8 mouse cellular contexts compared by ENCODE assay signal in the genomic region with DNA sequence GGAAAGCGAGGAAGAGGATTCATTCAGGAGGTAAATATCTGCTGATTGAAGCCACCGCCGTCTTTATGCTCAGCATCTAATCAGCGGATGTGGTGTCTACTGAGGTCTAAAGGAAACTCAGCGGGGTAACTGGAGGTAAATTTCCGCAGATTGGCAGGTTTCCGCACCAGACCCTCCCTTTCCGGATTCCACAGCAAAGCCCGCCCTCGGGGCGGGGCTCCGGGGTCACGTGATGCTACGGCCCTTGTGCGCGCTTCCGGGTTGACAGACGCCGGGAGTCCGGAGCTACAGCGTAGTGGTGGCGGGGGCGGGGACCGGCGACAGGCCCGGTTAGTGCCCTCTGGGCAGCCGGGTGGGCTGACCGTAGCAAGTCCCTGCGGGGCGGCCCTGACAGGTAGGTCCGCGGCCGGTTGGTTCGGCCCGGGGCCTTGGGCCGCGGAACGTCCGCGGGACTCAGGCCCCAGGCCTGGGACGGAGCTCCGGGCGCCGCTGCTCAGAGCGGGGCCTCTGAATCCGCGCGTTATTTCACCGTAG. TPM values are rescaled to one million over a fixed set of nuclear protein-coding genes. Genes with fewer than 3 reads are reported as not detected.
DNase-seq lines count a peak whose midpoint lies in the region; ATAC-seq and TF ChIP-seq lines count a peak whose summit lies in the region.

A gene (plus strand): TSS at position 247 of the 534 bp plus-strand sequence.

- ATAC-seq in cerebellum, adult (ENCODE audit: insufficient number of reproducible peaks, low FRiP score, low TSS enrichment): peak; percentile 94
- ATAC-seq in forebrain, embryonic 13.5 days: peak; percentile 98
- ATAC-seq in liver, postnatal 0 days: peak; percentile 99
- peak; percentile 96 for ATAC-seq in neural tube, embryonic 14.5 days (ENCODE audit: low read depth)

- no peaks in the 10 kb centered on the region for H3K4me1 ChIP-seq in ES-Bruce4 (ENCODE audit: control insufficient read depth, insufficient read depth, low read length)
- peaks cover 34% of the 10 kb centered on the region for H3K4me1 ChIP-seq in forebrain, embryonic 13.5 days
- H3K4me1 ChIP-seq in liver, postnatal 0 days (ENCODE audit: insufficient read depth): peaks cover 15% of the 10 kb centered on the region
- peaks cover 17% of the 10 kb centered on the region for H3K4me1 ChIP-seq in neural tube, embryonic 14.5 days (ENCODE audit: control insufficient read depth, insufficient read depth, low read length)

- intact Hi-C loops in heart, postnatal 10 days (cut with DNase I): no loop called here

- TF ChIP-seq POLR2A in ES-Bruce4 (IDR thresholded peaks at IDR 0.05; ENCODE audit: insufficient read depth, low read length): peak; percentile 76

- DNase-seq in heart, postnatal 10 days: peak; percentile 95 to 98
- DNase-seq in large intestine, adult 2 months (ENCODE audit: low read depth, low spot score): peak; percentile 85
- DNase-seq in liver, postnatal 0 days: peak; percentile 99
- DNase-seq in testis, postnatal 10 days (ENCODE audit: low spot score): peak; percentile 99

- H3K27me3 ChIP-seq in ES-Bruce4 (ENCODE audit: control insufficient read depth, insufficient read depth, low read length, poor library complexity, severe bottlenecking): no peaks in the 10 kb centered on the region
- H3K27me3 ChIP-seq in forebrain, embryonic 13.5 days: no peaks in the 10 kb centered on the region
- H3K27me3 ChIP-seq in liver, postnatal 0 days (ENCODE audit: insufficient read depth, low read length): no peaks in the 10 kb centered on the region
- no peaks in the 10 kb centered on the region for H3K27me3 ChIP-seq in neural tube, embryonic 14.5 days (ENCODE audit: control insufficient read depth, insufficient read depth, low read length)

- H3K27ac ChIP-seq in ES-Bruce4 (ENCODE audit: insufficient read depth, low read length): peak within 1 kb of the TSS; percentile 95
- peak within 1 kb of the TSS; percentile 66; the same call in 1 of the 2 replicates for H3K27ac ChIP-seq in forebrain, embryonic 13.5 days
- H3K27ac ChIP-seq in liver, postnatal 0 days (ENCODE audit: low read depth): peak within 1 kb of the TSS; percentile 91
- H3K27ac ChIP-seq in neural tube, embryonic 14.5 days (ENCODE audit: low read depth, low read length): peak within 1 kb of the TSS; percentile 83

- no peaks in the 10 kb centered on the region; the same call in 1 of the 2 replicates for H3K36me3 ChIP-seq in ES-Bruce4 (ENCODE audit: control insufficient read depth, insufficient read depth, low read length, poor library complexity, severe bottlenecking)
- H3K36me3 ChIP-seq in forebrain, embryonic 13.5 days (ENCODE audit: poor library complexity, severe bottlenecking): peaks cover 30% of the 10 kb centered on the region
- peaks cover 7% of the 10 kb centered on the region for H3K36me3 ChIP-seq in liver, postnatal 0 days (replicated peaks; ENCODE audit: insufficient read depth, low read length)
- 0 out of 2 replicates have a peak, but pooled peaks cover 3% of the 10 kb centered on the region for H3K36me3 ChIP-seq in neural tube, embryonic 14.5 days (ENCODE audit: control insufficient read depth, insufficient read depth, low read length)

- no peak for TF ChIP-seq CTCF in ES-Bruce4 (IDR thresholded peaks at IDR 0.05; ENCODE audit: low read depth, low read length)
- no peak for TF ChIP-seq CTCF in liver, postnatal 0 days (IDR thresholded peaks at IDR 0.05; ENCODE audit: low read depth)

- peak within 1 kb of the TSS; percentile 91 for H3K9ac ChIP-seq in ES-Bruce4 (ENCODE audit: low read depth, poor library complexity, severe bottlenecking)
- peak within 1 kb of the TSS; percentile 86 for H3K9ac ChIP-seq in forebrain, embryonic 13.5 days
- H3K9ac ChIP-seq in liver, postnatal 0 days (replicated peaks): peak within 1 kb of the TSS; percentile 98
- peak within 1 kb of the TSS; percentile 83 for H3K9ac ChIP-seq in neural tube, embryonic 14.5 days (replicated peaks; ENCODE audit: low read depth, low read length)

- TF ChIP-seq EP300 in ES-Bruce4 (IDR thresholded peaks at IDR 0.05; ENCODE audit: insufficient read depth, low read depth, low read length): 0 out of 2 replicates have a peak, but pooled peaks have one; percentile 43
- TF ChIP-seq EP300 in liver, postnatal 0 days (IDR thresholded peaks at IDR 0.05; ENCODE audit: low read depth): peak; percentile 11

- peak within 1 kb of the TSS; percentile 71 for H3K4me2 ChIP-seq in forebrain, embryonic 13.5 days
- H3K4me2 ChIP-seq in liver, postnatal 0 days (ENCODE audit: low read depth, low read length): peak within 1 kb of the TSS; percentile 74
- peak within 1 kb of the TSS; percentile 75 for H3K4me2 ChIP-seq in neural tube, embryonic 14.5 days (ENCODE audit: low read depth, low read length)

- H3K9me3 ChIP-seq in ES-Bruce4 (replicated peaks; ENCODE audit: control insufficient read depth, insufficient read depth, low read length, poor library complexity, severe bottlenecking): no peaks in the 10 kb centered on the region
- H3K9me3 ChIP-seq in forebrain, embryonic 13.5 days (replicated peaks): no peaks in the 10 kb centered on the region
- H3K9me3 ChIP-seq in liver, postnatal 0 days (ENCODE audit: low read length): no peaks in the 10 kb centered on the region
- H3K9me3 ChIP-seq in neural tube, embryonic 14.5 days (ENCODE audit: control insufficient read depth, low read length): no peaks in the 10 kb centered on the region

- H3K4me3 ChIP-seq in ES-Bruce4 (ENCODE audit: low read depth, low read length): peak within 1 kb of the TSS; percentile 97
- H3K4me3 ChIP-seq in forebrain, embryonic 13.5 days: peak within 1 kb of the TSS; percentile 88
- peak within 1 kb of the TSS; percentile 91 for H3K4me3 ChIP-seq in liver, postnatal 0 days (ENCODE audit: low read depth, low read length)
- H3K4me3 ChIP-seq in neural tube, embryonic 14.5 days (ENCODE audit: low read depth, low read length): peak within 1 kb of the TSS; percentile 90

- WGBS in forebrain, embryonic 13.5 days: under 1% methylated on average over 48 of the region's 49 CpGs
- under 1% methylated on average over 49 of the region's 49 CpGs for WGBS in large intestine, adult 2 months
- under 1% methylated on average over 47 of the region's 49 CpGs for WGBS in liver, postnatal 0 days (ENCODE audit: insufficient replicate concordance)
- WGBS in neural tube, embryonic 14.5 days: under 1% methylated on average over 49 of the region's 49 CpGs

RNA-seq across cellular contexts. Expression of the gene that starts here (rescaled TPM):
- 13.5 and 13.7 TPM in 2 replicates for polyA plus RNA-seq in ES-Bruce4 (2011; ENCODE audit: insufficient read depth, insufficient read length, low read depth, missing spikeins)
- polyA plus RNA-seq in forebrain, embryonic 13.5 days (2015; fragmentation: Nextera tagmentation; extraction: Ambion mirVana): 19.1 and 19.8 TPM in 2 replicates
- 10 to 100 TPM in 1 of 2 experiments, 1 to 10 TPM in 1; 9.7 to 12.3 TPM for total RNA-seq in heart, postnatal 10 days (2021)
- 10.6 and 16.9 TPM in 2 replicates for polyA plus RNA-seq in large intestine, adult 2 months (2012; rRNA removed)
- 3.9 and 4.7 TPM in 2 replicates for polyA plus RNA-seq in liver, postnatal 0 days (2015; fragmentation: Nextera tagmentation; extraction: Ambion mirVana)
- 16.9 and 20.0 TPM in 2 replicates for polyA plus RNA-seq in neural tube, embryonic 14.5 days (2014; fragmentation: Nextera tagmentation; extraction: Ambion mirVana)

Comparison
In these comparisons a context has a peak if more than half of its experiments do, and no peak if none do; other contexts are left out.
1. Peak in every context shown above with its lines: DNase-seq, ATAC-seq, H3K4me3 ChIP-seq and H3K27ac ChIP-seq.